Mouse (Mus musculus): ENCODE results near the gene Fbrsl1. TPM values are rescaled to one million over a fixed set of nuclear protein-coding genes. Genes with fewer than 3 reads are reported as not detected.
A peak's percentile ranks its signal among the peaks of the same experiment; 100 is the strongest.

The Fbrsl1 gene
- polyA plus RNA-seq, 1 experiment from 2014 or later: 22.0 TPM

DNA sequence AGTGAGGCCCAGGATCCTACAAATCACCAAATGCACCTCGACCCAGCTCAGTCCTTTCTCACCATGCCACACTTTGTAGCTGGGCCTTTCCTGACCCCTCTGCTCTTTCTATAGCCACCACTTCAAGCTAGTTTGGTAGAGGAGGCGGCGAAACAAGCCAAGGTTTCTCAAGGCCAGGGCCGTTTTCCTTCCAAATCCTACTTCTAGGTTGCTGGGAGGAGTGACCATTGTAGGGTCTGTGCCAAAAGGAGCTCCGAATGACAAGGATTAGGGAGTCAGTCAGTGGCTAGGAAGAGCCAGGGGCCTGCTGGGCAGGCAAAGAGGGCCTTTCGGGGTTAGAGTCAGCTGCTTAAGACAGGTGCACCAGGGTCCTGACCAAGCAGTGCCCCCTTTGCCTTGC, 63.8 kb downstream of the Fbrsl1 start:
- Histone ChIP-seq H3K9ac (replicated peaks; ENCODE audit: low read length) (no peak overlapping the region; the same call in 1 of the 2 replicates), H3K36me3 (ENCODE audit: control insufficient read depth, insufficient read depth, low read length) (peaks cover 3% of the 10 kb centered on the region), H3K4me1 (ENCODE audit: control insufficient read depth, insufficient read depth, low read length) (peaks cover 22% of the 10 kb centered on the region), H3K4me3 (replicated peaks; ENCODE audit: low read depth, low read length) (no peak overlapping the region), H3K27me3 (ENCODE audit: control insufficient read depth, insufficient read depth, low read length) (no peaks in the 10 kb centered on the region), H3K4me2 (ENCODE audit: low read length) (peak overlapping the region; percentile 65), H3K9me3 (ENCODE audit: control insufficient read depth, low read length) (no peaks in the 10 kb centered on the region), H3K27ac (replicated peaks; ENCODE audit: low read depth, low read length) (no peak overlapping the region)
- ATAC-seq (ENCODE audit: low FRiP score, low TSS enrichment): no peak
- no peak for DNase-seq
- 68% methylated on average over 6 of the region's 6 CpGs for WGBS

DNA sequence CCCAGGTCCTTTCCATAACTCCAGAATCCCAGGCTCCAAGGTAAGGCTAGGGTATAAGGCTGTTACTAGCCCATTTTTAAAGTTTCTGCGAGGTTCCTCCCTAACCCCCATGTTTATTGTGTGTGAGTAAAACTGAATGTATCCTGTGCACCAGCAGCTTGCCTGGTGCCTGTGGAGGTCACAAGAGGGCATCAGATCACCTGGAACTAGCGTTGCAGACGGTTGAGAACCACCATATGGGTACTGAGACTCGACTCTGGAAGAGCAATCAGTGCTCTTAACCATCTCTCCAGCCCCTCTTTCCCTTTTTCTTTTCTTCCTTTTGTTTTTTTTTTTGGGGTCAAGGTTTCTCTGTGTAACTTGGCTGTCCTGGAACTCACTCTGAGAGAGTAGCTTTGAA, 68.5 kb downstream of the Fbrsl1 start:
- DNase-seq (no peak), ATAC-seq (ENCODE audit: low FRiP score, low TSS enrichment) (no peak)
- no peak overlapping the region for H3K9ac ChIP-seq (replicated peaks; ENCODE audit: low read length)
- no peaks in the 10 kb centered on the region for H3K9me3 ChIP-seq (ENCODE audit: control insufficient read depth, low read length)
- WGBS: 95% methylated on average over 4 of the region's 4 CpGs
- peaks cover 3% of the 10 kb centered on the region; the same call in 1 of the 2 replicates for H3K4me1 ChIP-seq (ENCODE audit: control insufficient read depth, insufficient read depth, low read length)
- no peak overlapping the region for H3K4me3 ChIP-seq (replicated peaks; ENCODE audit: low read depth, low read length)
- no peak overlapping the region for H3K27ac ChIP-seq (replicated peaks; ENCODE audit: low read depth, low read length)
- no peak overlapping the region for H3K4me2 ChIP-seq (ENCODE audit: low read length)
- H3K36me3 ChIP-seq (ENCODE audit: control insufficient read depth, insufficient read depth, low read length): peaks cover 47% of the 10 kb centered on the region
- no peaks in the 10 kb centered on the region for H3K27me3 ChIP-seq (ENCODE audit: control insufficient read depth, insufficient read depth, low read length)

DNA sequence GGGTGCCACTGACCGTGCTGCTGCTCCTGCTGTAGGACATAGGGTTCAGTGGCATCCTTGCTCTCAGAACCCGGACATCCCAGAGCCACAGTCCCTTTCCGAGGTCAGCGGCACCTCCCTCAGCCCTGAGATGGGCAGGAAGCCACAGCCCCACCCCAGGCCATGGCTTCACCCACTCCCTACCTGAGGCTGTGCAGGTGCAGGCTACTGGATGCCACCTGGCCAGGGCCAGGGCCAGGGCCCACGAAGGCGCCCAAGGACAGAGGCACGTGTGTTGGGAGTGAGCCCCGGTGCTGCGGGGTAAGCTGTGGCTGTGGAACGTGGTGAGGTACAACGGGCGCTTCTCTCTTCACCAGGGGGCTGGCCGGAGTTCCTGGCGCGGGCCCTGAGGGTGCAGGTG, 69.2 kb downstream of the Fbrsl1 start:
- Histone ChIP-seq H3K4me2 (ENCODE audit: low read length) (no peak overlapping the region), H3K36me3 (ENCODE audit: control insufficient read depth, insufficient read depth, low read length) (peaks cover 55% of the 10 kb centered on the region), H3K9ac (replicated peaks; ENCODE audit: low read length) (no peak overlapping the region), H3K27me3 (ENCODE audit: control insufficient read depth, insufficient read depth, low read length) (no peaks in the 10 kb centered on the region), H3K9me3 (ENCODE audit: control insufficient read depth, low read length) (no peaks in the 10 kb centered on the region), H3K4me1 (ENCODE audit: control insufficient read depth, insufficient read depth, low read length) (no peaks in the 10 kb centered on the region), H3K4me3 (replicated peaks; ENCODE audit: low read depth, low read length) (no peak overlapping the region), H3K27ac (replicated peaks; ENCODE audit: low read depth, low read length) (no peak overlapping the region)
- 0 out of 2 replicates have a peak, but pooled peaks have one; percentile 9 for ATAC-seq (ENCODE audit: low FRiP score, low TSS enrichment)
- WGBS: 94% methylated on average over 15 of the region's 15 CpGs
- no peak for DNase-seq

DNA sequence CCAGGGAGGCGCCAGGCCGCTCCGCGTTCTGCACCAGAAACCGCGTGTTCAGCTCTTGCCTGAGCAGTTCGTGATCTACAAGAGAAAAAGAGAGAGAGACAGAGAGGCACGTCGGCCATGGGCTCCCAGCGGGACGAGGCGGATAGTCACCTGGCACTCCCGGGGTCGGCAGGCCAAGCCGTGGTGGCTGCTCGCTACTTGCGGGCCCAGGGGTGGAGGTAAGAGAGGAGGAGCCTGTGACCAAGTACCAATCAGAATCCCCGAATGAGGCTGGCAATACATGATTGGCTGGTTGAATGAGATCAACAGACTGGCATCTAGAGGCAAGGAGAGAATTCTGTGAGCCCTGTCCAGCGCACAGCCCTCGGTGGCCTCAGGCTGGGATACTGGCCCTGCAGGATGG, 70.1 kb downstream of the Fbrsl1 start:
- ATAC-seq (ENCODE audit: low FRiP score, low TSS enrichment) (no peak), DNase-seq (peak; percentile 40)
- H3K4me3 ChIP-seq (replicated peaks; ENCODE audit: low read depth, low read length): no peak overlapping the region
- H3K27me3 ChIP-seq (ENCODE audit: control insufficient read depth, insufficient read depth, low read length): no peaks in the 10 kb centered on the region
- 35% methylated on average over 20 of the region's 20 CpGs for WGBS
- H3K4me2 ChIP-seq (ENCODE audit: low read length): no peak overlapping the region
- peaks cover 64% of the 10 kb centered on the region for H3K36me3 ChIP-seq (ENCODE audit: control insufficient read depth, insufficient read depth, low read length)
- no peak overlapping the region for H3K27ac ChIP-seq (replicated peaks; ENCODE audit: low read depth, low read length)
- no peak overlapping the region for H3K9ac ChIP-seq (replicated peaks; ENCODE audit: low read length)
- H3K4me1 ChIP-seq (ENCODE audit: control insufficient read depth, insufficient read depth, low read length): no peaks in the 10 kb centered on the region
- H3K9me3 ChIP-seq (ENCODE audit: control insufficient read depth, low read length): no peaks in the 10 kb centered on the region

DNA sequence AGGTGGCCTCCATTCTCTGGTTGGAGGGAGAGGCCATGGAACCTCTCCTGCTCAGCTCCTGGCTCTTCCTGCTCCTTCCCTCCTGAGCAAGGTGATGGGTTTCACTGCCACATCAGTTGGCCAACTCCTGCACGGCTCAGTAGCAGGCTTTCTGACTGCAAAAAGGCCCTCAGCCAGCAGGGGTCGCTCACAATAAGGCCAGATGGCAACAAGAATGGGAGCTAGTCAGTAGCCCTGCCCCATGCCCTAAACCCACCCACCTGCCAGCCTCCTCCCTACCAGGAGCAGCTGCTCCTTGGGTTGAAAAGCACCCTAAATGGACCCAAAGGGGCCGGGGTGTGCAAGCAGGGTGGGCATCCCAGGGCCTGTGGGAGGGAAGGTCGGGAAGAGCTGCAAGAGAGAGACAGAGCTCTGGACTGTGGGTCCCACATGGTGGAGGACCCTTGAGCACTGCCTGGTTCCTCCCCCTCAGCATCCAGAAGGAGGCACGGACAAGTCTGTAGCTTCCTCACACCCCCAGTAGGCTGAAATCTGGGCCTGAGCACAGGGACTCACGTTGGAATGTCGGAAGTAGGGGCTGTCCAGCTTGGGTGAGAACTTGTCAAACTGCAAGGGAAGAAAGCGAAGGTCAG, 71.4 kb downstream of the Fbrsl1 start:
- 54% methylated on average over 8 of the region's 8 CpGs for WGBS
- H3K9ac ChIP-seq (replicated peaks; ENCODE audit: low read length): no peak overlapping the region
- no peak overlapping the region for H3K4me3 ChIP-seq (replicated peaks; ENCODE audit: low read depth, low read length)
- peak; percentile 51; the same call in 1 of the 2 replicates for ATAC-seq (ENCODE audit: low FRiP score, low TSS enrichment)
- no peak overlapping the region for H3K27ac ChIP-seq (replicated peaks; ENCODE audit: low read depth, low read length)
- H3K4me2 ChIP-seq (ENCODE audit: low read length): no peak overlapping the region
- peaks cover 67% of the 10 kb centered on the region for H3K36me3 ChIP-seq (ENCODE audit: control insufficient read depth, insufficient read depth, low read length)
- peak; percentile 85 for DNase-seq
- no peaks in the 10 kb centered on the region for H3K27me3 ChIP-seq (ENCODE audit: control insufficient read depth, insufficient read depth, low read length)
- no peaks in the 10 kb centered on the region for H3K9me3 ChIP-seq (ENCODE audit: control insufficient read depth, low read length)
- no peaks in the 10 kb centered on the region for H3K4me1 ChIP-seq (ENCODE audit: control insufficient read depth, insufficient read depth, low read length)

DNA sequence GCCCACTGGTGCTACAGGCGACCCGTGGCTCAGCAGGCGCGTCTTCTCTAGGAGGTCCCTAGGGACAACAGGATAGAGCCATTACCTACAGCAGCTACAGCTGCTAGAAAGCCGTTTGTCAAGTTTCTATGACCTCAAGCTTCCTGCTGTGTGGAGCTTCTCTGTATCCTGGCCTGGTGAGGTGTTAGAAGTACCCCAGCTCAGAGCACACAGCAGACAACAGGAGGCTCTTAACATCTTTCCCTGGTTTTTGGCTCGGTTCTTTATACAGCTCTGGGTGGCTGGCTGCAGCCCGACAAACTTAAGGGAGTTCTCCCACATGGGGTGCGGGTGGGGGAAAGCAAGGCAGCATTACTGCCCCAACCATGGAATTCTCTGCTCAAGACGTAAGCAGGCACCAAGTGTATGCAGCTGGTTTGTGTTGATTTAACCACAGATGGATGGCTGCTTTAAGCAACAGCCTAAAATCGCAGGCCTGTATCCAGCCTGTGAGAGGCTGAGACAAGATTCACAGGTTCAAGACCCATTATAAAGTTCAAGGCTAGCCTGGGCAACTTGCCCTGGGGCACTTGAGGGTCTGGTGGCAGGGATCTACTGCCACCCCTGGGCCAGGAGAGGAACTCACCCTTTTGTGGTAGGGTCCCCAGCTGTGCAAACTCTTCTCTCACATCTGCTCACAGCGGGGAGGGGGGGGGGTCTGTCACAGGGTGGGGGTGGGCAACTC, 84.3 kb downstream of the Fbrsl1 start:
- ATAC-seq (ENCODE audit: low FRiP score, low TSS enrichment) (0 out of 2 replicates have a peak, but pooled peaks have one; percentile 40), DNase-seq (peak; percentile 46)
- 41% methylated on average over 11 of the region's 11 CpGs for WGBS
- Histone ChIP-seq H3K4me2 (ENCODE audit: low read length) (peak overlapping the region; percentile 80), H3K9ac (replicated peaks; ENCODE audit: low read length) (peak overlapping the region; percentile 62), H3K27ac (replicated peaks; ENCODE audit: low read depth, low read length) (no peak overlapping the region), H3K4me1 (ENCODE audit: control insufficient read depth, insufficient read depth, low read length) (0 out of 2 replicates have a peak, but pooled peaks cover 9% of the 10 kb centered on the region), H3K27me3 (ENCODE audit: control insufficient read depth, insufficient read depth, low read length) (no peaks in the 10 kb centered on the region; the same call in 1 of the 2 replicates), H3K4me3 (replicated peaks; ENCODE audit: low read depth, low read length) (peak overlapping the region; percentile 38), H3K9me3 (ENCODE audit: control insufficient read depth, low read length) (no peaks in the 10 kb centered on the region), H3K36me3 (ENCODE audit: control insufficient read depth, insufficient read depth, low read length) (peaks cover 34% of the 10 kb centered on the region)

DNA sequence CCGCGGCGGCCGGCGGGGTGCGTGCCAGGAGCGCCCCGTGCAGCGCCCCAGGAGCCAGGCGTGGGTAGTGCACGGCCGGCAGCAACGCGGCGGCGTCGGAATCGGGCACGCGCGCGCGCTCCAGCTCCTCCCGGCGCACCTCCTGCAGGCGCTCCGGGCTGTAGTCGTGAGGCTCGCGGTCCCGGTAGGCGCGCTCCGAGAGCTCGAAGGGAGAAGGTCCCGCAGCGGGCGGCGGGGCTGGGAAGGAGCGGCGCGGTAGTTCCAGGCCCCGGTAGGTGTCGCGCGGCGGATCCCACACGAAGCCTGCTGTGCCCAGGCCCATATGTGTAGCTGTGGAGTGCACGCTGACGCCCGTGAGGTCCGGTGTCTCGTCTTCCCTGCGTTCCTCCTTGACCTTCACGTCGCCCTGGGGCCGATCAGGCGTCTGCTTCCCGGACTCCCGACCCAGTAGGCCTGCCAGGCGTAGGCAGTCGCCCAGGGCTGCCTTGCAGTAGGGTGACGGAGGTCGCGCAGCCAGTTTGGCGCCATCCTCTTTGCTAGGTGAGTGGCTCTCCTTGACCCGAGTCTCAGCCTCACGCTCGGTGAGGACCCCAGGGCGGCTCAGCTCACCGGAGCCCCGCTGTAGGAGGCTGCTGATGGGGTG, 85.0 kb downstream of the Fbrsl1 start:
- ATAC-seq (ENCODE audit: low FRiP score, low TSS enrichment) (peak; percentile 82), DNase-seq (peak; percentile 88)
- H3K4me2 ChIP-seq (ENCODE audit: low read length): peak overlapping the region; percentile 80
- H3K27ac ChIP-seq (replicated peaks; ENCODE audit: low read depth, low read length): peak overlapping the region; percentile 32; the same call in 1 of the 2 replicates
- peak overlapping the region; percentile 62 for H3K9ac ChIP-seq (replicated peaks; ENCODE audit: low read length)
- H3K36me3 ChIP-seq (ENCODE audit: control insufficient read depth, insufficient read depth, low read length): peaks cover 29% of the 10 kb centered on the region
- 0 out of 2 replicates have a peak, but pooled peaks cover 9% of the 10 kb centered on the region for H3K4me1 ChIP-seq (ENCODE audit: control insufficient read depth, insufficient read depth, low read length)
- no peaks in the 10 kb centered on the region for H3K9me3 ChIP-seq (ENCODE audit: control insufficient read depth, low read length)
- no peaks in the 10 kb centered on the region; the same call in 1 of the 2 replicates for H3K27me3 ChIP-seq (ENCODE audit: control insufficient read depth, insufficient read depth, low read length)
- H3K4me3 ChIP-seq (replicated peaks; ENCODE audit: low read depth, low read length): peak overlapping the region; percentile 38
- WGBS: 1% methylated on average over 72 of the region's 72 CpGs

DNA sequence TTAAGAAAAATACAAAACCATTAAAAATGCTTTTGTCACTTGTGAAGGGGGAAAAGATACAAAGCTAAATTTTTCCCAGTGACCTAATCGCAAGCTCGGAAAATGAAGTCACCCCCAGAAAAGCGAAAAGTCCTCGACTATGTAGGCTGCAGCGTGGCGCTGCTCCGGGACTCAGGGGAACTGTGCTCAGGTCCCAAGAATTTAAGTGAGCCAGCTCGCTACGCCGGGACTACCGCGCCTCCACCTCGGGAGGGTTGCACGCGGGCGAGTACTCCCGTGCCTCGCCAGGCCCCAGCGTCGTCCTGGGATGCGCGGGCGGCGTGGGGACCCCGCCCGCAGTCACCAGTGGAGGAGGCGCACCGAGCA, 85.5 kb downstream of the Fbrsl1 start:
- peak overlapping the region; percentile 32; the same call in 1 of the 2 replicates for H3K27ac ChIP-seq (replicated peaks; ENCODE audit: low read depth, low read length)
- peak overlapping the region; percentile 38 for H3K4me3 ChIP-seq (replicated peaks; ENCODE audit: low read depth, low read length)
- peak overlapping the region; percentile 62 for H3K9ac ChIP-seq (replicated peaks; ENCODE audit: low read length)
- H3K4me1 ChIP-seq (ENCODE audit: control insufficient read depth, insufficient read depth, low read length): 0 out of 2 replicates have a peak, but pooled peaks cover 9% of the 10 kb centered on the region
- no peaks in the 10 kb centered on the region; the same call in 1 of the 2 replicates for H3K27me3 ChIP-seq (ENCODE audit: control insufficient read depth, insufficient read depth, low read length)
- peaks cover 26% of the 10 kb centered on the region for H3K36me3 ChIP-seq (ENCODE audit: control insufficient read depth, insufficient read depth, low read length)
- 2% methylated on average over 28 of the region's 28 CpGs for WGBS
- peak overlapping the region; percentile 80 for H3K4me2 ChIP-seq (ENCODE audit: low read length)
- ATAC-seq (ENCODE audit: low FRiP score, low TSS enrichment): 0 out of 2 replicates have a peak, but pooled peaks have one; percentile 7
- no peaks in the 10 kb centered on the region for H3K9me3 ChIP-seq (ENCODE audit: control insufficient read depth, low read length)
- no peak for DNase-seq
